Mouse (Mus musculus): ENCODE data around the gene Armc8. TPM values are rescaled to one million over a fixed set of nuclear protein-coding genes. Genes with fewer than 3 reads are reported as not detected.

Armc8 gene
- polyA plus RNA-seq (2012; ENCODE audit: low replicate concordance) = 0.73 and 3.0 TPM in 2 replicates

GRCm38 (mm10) chr9:99568347-99569070 lies at the start of gene Armc8:
TSS of gene Armc8 (minus strand) at chr9:99568899.

GRCm38 (mm10) chr9:99612202-99612601 lies 43.5 kb upstream of the Armc8 start, which contains the start of gene A4gnt:
TSS of gene A4gnt (plus strand) at chr9:99612502.

GRCm38 (mm10) chr9:99575677-99576480 lies 7.2 kb upstream of the Armc8 start, which contains the start of gene Dbr1:
TSS of gene Dbr1 (plus strand) at chr9:99575799.

GRCm38 (mm10) chr9:99451161-99451560 lies 117.5 kb downstream of the Armc8 start, which contains the start of gene Nme9:
TSS of gene Nme9 (plus strand) at chr9:99451475.

GRCm38 (mm10) chr9:99437031-99437764 lies 131.5 kb downstream of the Armc8 start, which contains the start of gene Mras:
TSS of gene Mras (minus strand) at chr9:99437381.

Other genes starting within 250 kb of the Armc8 start
- gene Esyt3, start 210.3 kb downstream of the Armc8 start, polyA plus RNA-seq (2012; ENCODE audit: low replicate concordance) = not detected in 2 replicates
- gene Mras, start 131.5 kb downstream of the Armc8 start, polyA plus RNA-seq (2012; ENCODE audit: low replicate concordance) = 0.67 and 0.83 TPM in 2 replicates
- not detected in 2 replicates for gene Nme9, start 117.4 kb downstream of the Armc8 start, polyA plus RNA-seq (2012; ENCODE audit: low replicate concordance)
- 56.4 and 96.7 TPM in 2 replicates for gene Dbr1, start 6.9 kb upstream of the Armc8 start, polyA plus RNA-seq (2012; ENCODE audit: low replicate concordance)
- not detected in 2 replicates for gene A4gnt, start 43.6 kb upstream of the Armc8 start, polyA plus RNA-seq (2012; ENCODE audit: low replicate concordance)
- 0.06 and 0.11 TPM in 2 replicates for gene Dzip1l, start 60.6 kb upstream of the Armc8 start, polyA plus RNA-seq (2012; ENCODE audit: low replicate concordance)
- gene Cldn18, start 148.4 kb upstream of the Armc8 start, polyA plus RNA-seq (2012; ENCODE audit: low replicate concordance) = 0.20 TPM in 1 of 2 replicates, not detected in the other

Measured in leukemia stem cell, adult 10-12 weeks (primary cell).